Mouse (Mus musculus) liver, embryonic 14.5 days (tissue): ENCODE measurements around the gene Btf3. TPM values are rescaled to one million over a fixed set of nuclear protein-coding genes. Genes with fewer than 3 reads are reported as not detected.

ENCODE experiments used
- ATAC-seq: fragments of 200-750 bp; cut with Nextera tagmentation; 2 replicates; pipeline ENCODE4 v1.8.0; 2017; ENCODE audit warnings: moderate number of reproducible peaks, mild to moderate bottlenecking, moderate library complexity; ENCODE audit not compliant: insufficient read depth
- DNase-seq, 3 experiments: peaks; one replicate each; pipeline ENCODE4 v3.0.0-alpha.2; 2012 to 2013; ENCODE audit warnings: low read depth in 3 of 3, low spot score in 3 of 3
- H3K27ac ChIP-seq: fragments of 300-500 bp; sonication (generic); 2 replicates; pipeline ENCODE4 v1.5.1; 2014; ENCODE audit warnings: moderate library complexity, mild to moderate bottlenecking, control low read depth, inconsistent platforms
- H3K27me3 ChIP-seq: fragments of 300-500 bp; sonication (generic); 2 replicates; pipeline ENCODE4 v1.6.1; 2014; ENCODE audit warnings: mild to moderate bottlenecking, low read length, moderate library complexity; ENCODE audit not compliant: control insufficient read depth, insufficient read depth
- H3K36me3 ChIP-seq: fragments of 300-500 bp; sonication (generic); replicated peaks from 2 replicates; pipeline ENCODE4 v1.6.1; 2014; ENCODE audit warnings: low read depth; ENCODE audit not compliant: control insufficient read depth, insufficient read depth
- H3K4me1 ChIP-seq, 2 experiments: fragments of 200-500 bp in 1 of 2; fragments of 300-500 bp in 1 of 2; sonication (generic) in 1 of 2; replicated peaks; 2 replicates each; pipeline ENCODE4 v1.6.1; 2012 to 2014; ENCODE audit warnings: antibody characterized with exemption in 1 of 2, inconsistent platforms in 1 of 2, low read length in 1 of 2; ENCODE audit not compliant: control insufficient read depth in 2 of 2, insufficient read depth in 2 of 2
- H3K4me2 ChIP-seq: fragments of 300-500 bp; sonication (generic); 2 replicates; pipeline ENCODE4 v1.6.1; 2014; ENCODE audit warnings: low read depth, mild to moderate bottlenecking, control low read depth, moderate library complexity
- H3K4me3 ChIP-seq, 2 experiments: fragments of 200-500 bp in 1 of 2; fragments of 300-500 bp in 1 of 2; sonication (generic) in 1 of 2; 2 replicates each; pipeline ENCODE4 v1.5.1; 2012 to 2014; ENCODE audit warnings: low read depth in 2 of 2, low read length in 2 of 2, mild to moderate bottlenecking in 2 of 2, control low read depth in 1 of 2, inconsistent platforms in 1 of 2, moderate library complexity in 1 of 2; ENCODE audit not compliant: insufficient read depth in 1 of 2
- H3K9ac ChIP-seq: fragments of 300-500 bp; sonication (generic); replicated peaks from 2 replicates; pipeline ENCODE4 v1.6.1; 2014; ENCODE audit warnings: mild to moderate bottlenecking, control low read depth, moderate library complexity
- H3K9me3 ChIP-seq: fragments of 300-500 bp; sonication (generic); 2 replicates; pipeline ENCODE4 v1.6.1; 2016; ENCODE audit warnings: low read length, mixed read lengths; ENCODE audit not compliant: control insufficient read depth
- CTCF ChIP-seq: IDR thresholded peaks from 2 replicates; pipeline ENCODE4 v1.5.1; 2016; ENCODE audit warnings: antibody characterized with exemption, low read depth, control low read depth
- EP300 ChIP-seq: IDR thresholded peaks from 2 replicates; pipeline ENCODE4 v1.6.1; 2016; ENCODE audit warnings: antibody characterized with exemption, low read depth
- WGBS: fragments of 180-500 bp; shearing (Covaris S2); extraction: QIAGEN DNeasy Blood & Tissue Kit; methylation state at CpG from one replicate; pipeline ENCODE4 v1.1.7; 2014; ENCODE audit not compliant: insufficient replicate concordance; 5-methylcytosine and 5-hydroxymethylcytosine counted together
- polyA plus RNA-seq, 2 experiments: library from polyadenylated mRNA; depleted of rRNA in 1 of 2; stranded (reverse) in 1 of 2; unstranded in 1 of 2; fragments of >200 nt; fragmentation: Nextera tagmentation in 1 of 2; extraction: Ambion mirVana in 1 of 2; gene quantifications; 2 replicates each; pipeline versions ENCODE4 v1.2.1 to v1.2.3; 2012 to 2014

Gene Btf3
- polyA plus RNA-seq, 2 experiments = 339 to 401 TPM

DNA sequence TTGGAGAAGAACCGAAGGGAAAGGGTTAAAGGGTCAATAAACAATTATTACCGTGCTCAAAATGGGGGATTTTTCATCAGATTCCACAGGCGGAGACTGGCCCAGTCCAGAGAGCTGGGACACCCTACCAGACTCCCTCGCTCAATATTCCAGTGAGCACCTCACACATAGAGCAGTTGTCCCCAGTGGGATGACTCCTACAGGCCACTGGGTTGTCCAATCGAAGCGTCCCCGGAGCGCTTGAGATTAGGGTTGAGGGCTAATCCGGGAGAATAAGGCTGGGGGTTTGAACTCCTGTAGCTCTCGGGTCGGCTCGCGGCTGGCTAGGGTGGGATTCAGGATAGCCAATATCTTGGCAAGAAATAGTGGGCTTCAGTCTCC lies 36.9 kb upstream of the Btf3 start:
- no peak overlapping the region for H3K9ac ChIP-seq
- 1% methylated on average over 13 of the region's 13 CpGs for WGBS
- peak overlapping the region; percentile 49 for H3K4me2 ChIP-seq
- no peaks in the 10 kb centered on the region for H3K9me3 ChIP-seq
- H3K27me3 ChIP-seq = peaks cover 82% of the 10 kb centered on the region
- TF ChIP-seq EP300 (no peak), CTCF (no peak)
- DNase-seq (no peak), ATAC-seq (no peak)
- H3K27ac ChIP-seq = no peak overlapping the region
- H3K4me3 ChIP-seq = peak overlapping the region; percentile 23 to 32; a peak in 2 of 4 replicates
- H3K36me3 ChIP-seq = no peaks in the 10 kb centered on the region
- H3K4me1 ChIP-seq = no peaks in the 10 kb centered on the region

- H3K4me3 ChIP-seq = no peak overlapping the region
- H3K4me1 ChIP-seq = no peaks in the 10 kb centered on the region
- DNase-seq (no peak), ATAC-seq (no peak)
- H3K9ac ChIP-seq = no peak overlapping the region
- TF ChIP-seq EP300 = no peak
- TF ChIP-seq CTCF = no peak
- WGBS = 10% methylated on average over 14 of the region's 14 CpGs
- no peak overlapping the region for H3K27ac ChIP-seq
- no peaks in the 10 kb centered on the region for H3K36me3 ChIP-seq
- no peak overlapping the region for H3K4me2 ChIP-seq
- H3K9me3 ChIP-seq = no peaks in the 10 kb centered on the region
- H3K27me3 ChIP-seq = peaks cover 69% of the 10 kb centered on the region
Observed at GRCm38 (mm10) chr13:98352381-98352975, 35.7 kb upstream of the Btf3 start.

DNA sequence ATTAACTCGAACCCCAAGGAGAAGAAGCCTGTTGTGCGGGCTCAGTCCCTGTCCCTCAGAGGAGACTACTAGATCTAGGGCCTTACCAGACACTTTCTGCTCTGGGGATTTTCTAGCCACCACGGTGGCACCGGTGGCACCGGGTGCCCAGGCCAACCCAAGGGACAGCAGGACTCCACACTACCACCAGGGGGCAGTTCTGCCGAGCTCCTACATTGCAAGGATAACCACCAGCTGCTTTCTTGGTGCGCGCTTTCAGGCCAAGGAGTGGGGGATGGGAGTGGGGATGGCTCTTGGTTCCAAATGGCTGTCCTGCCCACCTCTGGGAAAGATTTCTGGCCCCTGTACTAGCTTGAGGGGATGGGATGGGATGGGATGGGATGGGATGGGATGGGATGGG lies 34.7 kb upstream of the Btf3 start:
- no peak overlapping the region for H3K9ac ChIP-seq
- H3K4me2 ChIP-seq = no peak overlapping the region
- TF ChIP-seq EP300 (no peak), CTCF (peak; percentile 71)
- H3K27me3 ChIP-seq = peaks cover 60% of the 10 kb centered on the region
- WGBS = 6% methylated on average over 8 of the region's 8 CpGs
- no peaks in the 10 kb centered on the region for H3K36me3 ChIP-seq
- no peaks in the 10 kb centered on the region for H3K9me3 ChIP-seq
- no peak overlapping the region for H3K27ac ChIP-seq
- no peaks in the 10 kb centered on the region for H3K4me1 ChIP-seq
- ATAC-seq = no peak
- no peak overlapping the region for H3K4me3 ChIP-seq
- no peak for DNase-seq

GRCm38 (mm10) chr13:98349491-98349890 lies 32.7 kb upstream of the Btf3 start:
- peaks cover 42% of the 10 kb centered on the region for H3K27me3 ChIP-seq
- H3K36me3 ChIP-seq = no peaks in the 10 kb centered on the region
- WGBS = 60% methylated on average over 4 of the region's 4 CpGs
- no peak for ATAC-seq
- no peak for DNase-seq
- no peak for TF ChIP-seq EP300
- TF ChIP-seq CTCF = no peak
- no peak overlapping the region for H3K9ac ChIP-seq
- no peak overlapping the region for H3K4me3 ChIP-seq
- H3K4me1 ChIP-seq = no peaks in the 10 kb centered on the region
- H3K9me3 ChIP-seq = no peaks in the 10 kb centered on the region
- no peak overlapping the region for H3K27ac ChIP-seq
- no peak overlapping the region for H3K4me2 ChIP-seq

- Histone ChIP-seq H3K27me3 (no peaks in the 10 kb centered on the region), H3K27ac (no peak overlapping the region), H3K4me2 (no peak overlapping the region), H3K9ac (no peak overlapping the region), H3K9me3 (no peaks in the 10 kb centered on the region), H3K4me3 (no peak overlapping the region), H3K4me1 (no peaks in the 10 kb centered on the region), H3K36me3 (no peaks in the 10 kb centered on the region)
- ATAC-seq (no peak), DNase-seq (no peak)
- whole genome bisulfite sequencing = 50% methylated on average over 5 of the region's 5 CpGs
- no peak for TF ChIP-seq CTCF
- TF ChIP-seq EP300 = no peak
Observed at GRCm38 (mm10) chr13:98340506-98340905, 23.7 kb upstream of the Btf3 start.
